Mouse (Mus musculus): ENCODE measurements at regions not wholly inside any gene's neighbourhood (a gene's known extent, or its start where the extent isn't known, plus 50 kb on each side); places are given as distances from the start of the nearest gene placed in this dataset.
A peak's percentile ranks its signal among the peaks of the same experiment; 100 is the strongest.

DNA sequence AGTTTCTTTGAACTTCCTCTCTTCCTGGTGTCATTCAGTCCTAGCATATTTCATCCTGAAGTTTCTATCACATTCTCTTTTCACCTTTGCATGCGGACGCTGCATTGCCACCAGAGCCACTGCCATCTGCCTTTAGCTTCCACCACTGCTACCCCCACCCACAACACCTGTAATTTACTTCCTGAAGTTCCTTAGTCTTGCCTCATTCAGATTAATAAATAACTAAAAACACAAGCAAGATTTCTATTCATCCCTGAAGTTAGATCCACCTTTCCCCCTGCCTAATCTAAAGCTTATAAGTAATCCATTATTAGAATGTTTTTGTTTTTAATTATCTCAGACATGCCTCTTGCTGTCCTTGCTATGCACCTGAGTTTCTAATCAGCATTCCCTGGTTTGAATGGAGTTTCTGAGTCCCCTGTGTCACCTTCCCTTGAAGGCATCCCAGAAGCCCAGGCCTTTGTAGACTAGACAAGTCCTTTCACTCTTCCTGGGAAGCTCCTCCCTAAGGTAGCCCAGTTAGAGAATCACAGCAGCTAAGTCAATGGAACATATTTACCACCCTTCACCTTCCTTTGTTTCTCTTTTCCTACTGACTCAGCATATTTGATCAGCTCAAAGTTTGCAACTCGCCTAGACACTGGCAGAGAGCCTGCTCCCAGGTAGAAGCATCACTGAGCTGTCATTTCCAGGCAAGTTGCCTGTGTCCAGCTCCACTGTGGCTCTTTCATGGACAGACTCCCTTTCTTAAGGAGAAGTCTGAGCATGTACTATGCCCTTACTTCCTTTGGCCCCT lies 284.8 kb upstream of the Grik2 start:
- no peak for DNase-seq

DNA sequence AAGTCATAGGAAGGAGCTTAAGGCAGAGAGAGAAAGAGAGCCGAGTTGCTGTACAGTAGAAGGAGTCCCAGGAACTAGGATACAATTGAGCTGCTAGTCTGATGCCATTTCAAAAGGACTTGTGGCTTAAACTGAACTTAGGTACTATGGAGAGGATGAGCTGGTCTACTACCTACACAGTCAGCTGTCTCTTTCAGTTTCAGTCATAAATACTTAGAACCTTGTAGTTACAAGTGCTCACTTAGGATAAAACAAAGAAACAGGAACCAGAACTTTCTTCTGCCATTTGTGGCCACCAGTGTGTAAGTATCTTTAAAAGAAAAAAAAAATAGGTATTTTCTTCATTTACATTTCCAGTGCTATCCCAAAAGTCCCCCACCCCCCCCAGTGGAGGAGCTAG lies 283.3 kb upstream of the Grik2 start:
- DNase-seq: no peak

DNA sequence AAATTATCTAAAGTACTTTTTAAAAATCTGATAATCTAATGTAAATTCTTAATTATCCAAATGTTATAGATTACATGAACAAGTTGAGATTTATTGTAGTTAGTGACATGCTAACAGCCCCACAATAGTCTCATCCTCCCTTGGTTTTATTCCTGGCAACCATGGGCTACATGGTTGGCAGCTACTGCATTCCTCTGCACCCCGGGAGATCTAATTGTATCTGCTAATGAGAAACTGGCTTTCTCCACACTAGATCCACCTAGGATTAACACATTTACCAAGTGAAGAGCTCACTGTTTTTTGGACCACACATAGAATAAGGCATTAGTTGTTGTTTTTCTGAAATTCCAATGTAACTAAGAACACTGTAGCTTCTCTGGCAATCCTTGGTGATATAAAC lies 274.8 kb upstream of the Grik2 start:
- peak; percentile 63 for DNase-seq

DNA sequence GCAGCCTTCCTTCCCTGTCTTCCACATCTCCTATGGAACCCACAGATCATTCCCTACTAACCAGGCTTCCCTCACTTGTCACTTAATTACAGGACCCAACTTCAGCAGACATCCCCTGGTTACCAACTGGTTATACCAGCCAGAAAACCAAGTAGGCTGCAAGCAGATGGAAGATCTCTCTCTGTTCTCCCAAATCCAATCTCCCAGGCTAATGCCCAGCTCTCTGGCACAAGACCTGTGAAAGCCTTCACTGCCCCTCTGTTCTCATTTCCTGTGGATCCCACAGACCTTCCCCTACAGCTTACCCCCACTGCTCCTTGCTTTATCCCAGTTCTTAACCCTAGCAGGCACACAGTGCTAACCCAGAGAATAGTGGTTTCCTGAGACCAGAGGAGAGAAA lies 274.1 kb upstream of the Grik2 start:
- DNase-seq: peak; percentile 52
